Mouse (Mus musculus) gastrocnemius, adult 2 months (tissue): ENCODE measurements around the gene Txndc11. TPM values are rescaled to one million over a fixed set of nuclear protein-coding genes. Genes with fewer than 3 reads are reported as not detected.
A peak's percentile ranks its signal among the peaks of the same experiment; 100 is the strongest.

Experiments used
- DNase-seq: peaks from one replicate; pipeline ENCODE4 v3.0.0; 2022
- H3K27ac ChIP-seq: fragments of 200-600 bp; 2 replicates; pipeline ENCODE4 v1.8.1; 2022; ENCODE audit warnings: mild to moderate bottlenecking
- H3K4me3 ChIP-seq: fragments of 200-600 bp; 2 replicates; pipeline ENCODE4 v1.8.1; 2022; ENCODE audit warnings: mild to moderate bottlenecking, moderate library complexity
- CTCF ChIP-seq: fragments of 200-600 bp; IDR thresholded peaks from 2 replicates; pipeline ENCODE4 v1.8.1; 2022; ENCODE audit warnings: antibody characterized with exemption, mild to moderate bottlenecking, moderate library complexity
- intact Hi-C: fragments of 180-260 bp; cut with DNase I; formaldehyde crosslinking; loops from one replicate; pipeline ENCODE4 v1.15.1; 2025
- total RNA-seq, 2 experiments: library from RNA; stranded (reverse); gene quantifications; 2 replicates each; pipeline ENCODE4 v1.2.3; 2021

Txndc11 gene
- total RNA-seq, 2 experiments from 2014 or later = 8.1 to 8.3 TPM

- TF ChIP-seq CTCF = no peak
- no peak for DNase-seq
- intact Hi-C loops = no loop called here
- Histone ChIP-seq H3K4me3 (no peak overlapping the region), H3K27ac (peak overlapping the region; percentile 56)
Observed at GRCm38 (mm10) chr16:11092523-11092922, 41.9 kb downstream of the Txndc11 start.

- peak overlapping the region; percentile 56 for H3K27ac ChIP-seq
- intact Hi-C loops = no loop called here
- H3K4me3 ChIP-seq = no peak overlapping the region
- no peak for TF ChIP-seq CTCF
- peak; percentile 19 for DNase-seq
Observed at GRCm38 (mm10) chr16:11092061-11092460, 42.4 kb downstream of the Txndc11 start.

DNA sequence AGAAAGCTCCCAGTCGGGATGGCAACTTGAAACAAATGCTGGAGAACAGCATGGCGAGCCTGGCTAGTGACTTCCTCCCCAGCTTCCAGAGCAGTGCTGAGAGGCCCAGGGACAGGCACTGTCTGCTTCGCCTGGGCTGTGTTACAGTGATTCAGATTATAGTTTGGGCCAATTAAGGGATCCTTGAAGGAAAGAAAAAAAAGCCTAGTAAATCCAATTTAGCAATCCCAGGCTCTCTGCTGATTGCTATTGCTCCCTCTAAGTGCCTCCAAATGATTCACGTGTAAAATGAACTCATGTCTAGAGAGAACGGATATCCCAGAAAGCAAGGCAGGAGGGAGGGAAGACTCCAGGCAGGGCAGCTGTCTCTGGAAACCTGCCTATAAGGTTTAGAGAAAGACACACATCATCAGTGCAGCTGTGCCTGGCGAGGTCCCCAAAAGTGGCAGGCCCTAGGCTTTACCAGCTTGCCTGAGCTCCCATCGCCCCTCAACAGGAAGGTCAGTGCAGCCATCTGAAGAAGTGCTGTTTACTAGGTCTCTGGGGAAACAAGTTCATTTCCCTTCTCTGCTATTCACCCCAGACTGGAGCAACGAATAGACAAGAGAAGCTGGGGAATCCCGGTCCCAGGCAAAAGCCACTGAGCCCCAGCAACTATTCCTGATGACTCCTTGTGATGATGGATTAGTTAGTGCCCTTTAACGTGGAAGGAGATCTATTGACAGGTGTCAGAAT lies 43.4 kb downstream of the Txndc11 start:
- intact Hi-C loops = no loop called here
- Histone ChIP-seq H3K27ac (peak overlapping the region; percentile 38; the same call in 1 of the 2 replicates), H3K4me3 (no peak overlapping the region)
- no peak for TF ChIP-seq CTCF
- peak; percentile 39 for DNase-seq

- DNase-seq = no peak
- TF ChIP-seq CTCF = peak; percentile 6; the same call in 1 of the 2 replicates
- no peak overlapping the region for H3K4me3 ChIP-seq
- no peak overlapping the region for H3K27ac ChIP-seq
- intact Hi-C loops = no loop called here
Observed at GRCm38 (mm10) chr16:11086856-11087588, 47.4 kb downstream of the Txndc11 start.

DNA sequence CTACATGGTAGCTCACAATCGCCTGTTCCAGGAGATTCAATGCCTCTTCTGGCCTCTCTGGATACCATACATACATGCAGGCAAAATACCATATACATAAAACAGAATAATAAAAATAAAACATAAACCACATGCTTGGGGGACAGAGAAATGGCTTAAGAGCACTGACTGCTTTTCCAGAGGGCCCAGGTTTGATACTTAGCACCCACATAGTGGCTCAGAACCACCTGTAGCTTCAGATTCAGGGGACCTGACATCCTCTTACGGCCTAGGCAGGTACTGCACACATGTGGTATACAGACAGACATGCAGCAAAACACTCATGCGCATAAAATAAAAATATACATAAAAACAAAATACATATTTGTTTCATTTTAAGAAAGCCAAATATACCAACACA lies 48.2 kb downstream of the Txndc11 start:
- DNase-seq = no peak
- TF ChIP-seq CTCF = no peak
- Histone ChIP-seq H3K4me3 (no peak overlapping the region), H3K27ac (no peak overlapping the region)
- intact Hi-C loops = no loop called here

DNA sequence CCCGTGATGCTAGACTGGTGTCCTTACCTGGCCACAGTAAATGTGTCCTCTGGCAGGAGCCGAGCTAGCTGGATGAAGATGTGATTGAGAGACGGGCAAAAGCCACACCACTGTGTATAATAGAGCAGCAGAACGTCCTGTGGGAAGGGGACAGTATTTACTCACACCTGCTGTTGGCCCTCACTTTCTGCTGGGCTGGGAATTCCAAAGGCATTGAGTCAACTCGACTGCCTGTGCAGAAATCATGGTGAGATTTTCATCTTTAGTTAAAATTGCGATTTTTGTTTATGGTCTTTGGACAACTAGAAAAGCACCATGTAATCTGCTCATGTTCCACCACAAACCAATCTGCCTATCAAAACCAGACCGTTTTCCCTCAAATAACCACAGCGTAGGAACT lies 50.3 kb downstream of the Txndc11 start:
- Histone ChIP-seq H3K4me3 (no peak overlapping the region), H3K27ac (no peak overlapping the region)
- TF ChIP-seq CTCF = no peak
- intact Hi-C loops = no loop called here
- DNase-seq = no peak

DNA sequence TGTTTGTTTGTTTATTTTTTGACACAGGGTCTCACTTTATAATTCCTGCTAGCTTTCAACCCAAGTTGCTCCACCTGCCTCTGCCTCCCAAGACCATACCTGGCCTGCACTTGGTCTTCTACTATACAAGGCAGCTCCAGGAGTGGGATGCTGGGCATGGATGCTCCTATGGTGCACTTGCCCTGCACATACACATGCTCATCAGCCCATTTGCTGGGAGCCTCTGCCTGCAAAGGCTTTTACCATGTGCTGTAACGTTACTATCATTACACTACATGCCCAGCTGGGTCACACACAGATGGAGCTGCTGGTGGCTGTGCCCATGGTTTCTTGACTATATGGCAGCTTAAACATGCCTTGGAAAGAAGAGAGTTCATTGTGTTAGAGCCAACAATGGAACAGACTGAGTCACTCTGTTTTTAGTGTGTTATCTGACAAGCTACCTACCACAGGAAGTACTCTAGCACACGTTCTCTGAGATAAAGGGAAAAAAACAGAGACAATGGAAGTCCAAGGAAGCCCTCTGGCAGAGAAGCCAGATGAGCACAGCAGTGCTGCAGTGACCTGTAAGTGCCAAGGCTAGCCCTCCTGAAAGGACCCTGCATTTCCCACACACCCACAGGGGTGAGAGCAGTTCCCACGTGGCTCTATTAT lies 56.1 kb downstream of the Txndc11 start:
- TF ChIP-seq CTCF = no peak
- DNase-seq = no peak
- Histone ChIP-seq H3K4me3 (no peak overlapping the region), H3K27ac (no peak overlapping the region)
- intact Hi-C loops = no loop called here

DNA sequence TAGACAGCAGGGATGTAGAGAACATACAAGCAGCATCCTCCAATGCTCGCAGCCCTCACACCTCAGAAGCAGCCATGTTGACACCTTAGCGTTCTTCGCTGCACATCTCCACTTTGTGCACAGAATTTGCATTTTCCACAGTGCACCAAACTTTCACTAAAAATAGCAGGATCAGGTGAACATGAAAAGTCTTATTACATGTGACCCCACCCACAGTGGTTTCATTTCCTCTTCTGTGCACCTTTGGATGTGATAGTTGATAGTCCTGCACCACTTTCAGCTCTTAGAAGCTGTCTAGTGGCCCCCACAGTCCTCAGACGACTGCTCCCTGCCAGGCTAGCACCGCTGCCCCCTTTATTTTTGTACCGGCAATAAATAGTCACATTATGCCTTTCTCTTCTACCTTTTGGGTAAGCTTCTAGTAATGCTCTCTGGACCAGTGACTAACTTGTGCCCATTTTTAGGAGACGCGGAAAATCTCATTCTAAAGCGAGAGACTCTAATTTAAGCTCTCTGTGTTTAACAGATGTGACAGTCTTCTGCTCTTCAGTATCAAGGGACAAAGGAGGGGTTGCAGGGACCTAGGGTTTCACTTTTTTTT lies 56.7 kb downstream of the Txndc11 start:
- Histone ChIP-seq H3K27ac (no peak overlapping the region), H3K4me3 (no peak overlapping the region)
- intact Hi-C loops = no loop called here
- DNase-seq = no peak
- TF ChIP-seq CTCF = no peak

- no peak overlapping the region for H3K4me3 ChIP-seq
- intact Hi-C loops = loop anchor here (5.0 kb wide), 1 partner anchor 36 kb away; no protein-coding TSS in a partner anchor
Observed at GRCm38 (mm10) chr16:11073060-11073459, 61.4 kb downstream of the Txndc11 start.

DNA sequence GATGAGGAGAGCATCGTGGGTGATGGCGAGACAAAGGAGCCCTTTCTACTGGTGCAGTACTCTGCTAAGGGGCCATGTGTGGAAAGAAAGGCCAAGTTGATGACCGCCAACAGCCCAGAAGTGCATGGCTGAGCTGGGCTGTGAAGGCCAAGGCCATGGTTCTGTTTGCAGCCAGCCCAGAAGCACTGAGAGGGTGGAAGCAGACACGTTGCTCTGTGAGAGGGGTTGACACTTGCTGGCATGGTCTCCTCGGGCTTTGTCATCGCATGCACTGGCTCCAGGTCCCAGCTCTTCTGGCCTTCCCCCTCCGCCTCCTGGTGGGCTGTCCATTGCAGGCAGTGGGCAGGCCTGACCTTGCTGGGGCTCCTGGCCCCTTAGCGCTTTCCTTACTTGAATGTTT lies 62.0 kb downstream of the Txndc11 start:
- intact Hi-C loops = loop anchor here (5.0 kb wide), 1 partner anchor 35 kb away; no protein-coding TSS in a partner anchor
- TF ChIP-seq CTCF = no peak
- no peak for DNase-seq
- Histone ChIP-seq H3K4me3 (no peak overlapping the region), H3K27ac (no peak overlapping the region)

More at GRCm38 (mm10) chr16:11073060-11073459, 61.4 kb downstream of the Txndc11 start:
- peak; percentile 49 for DNase-seq
- TF ChIP-seq CTCF = no peak
- H3K27ac ChIP-seq = no peak overlapping the region

DNA sequence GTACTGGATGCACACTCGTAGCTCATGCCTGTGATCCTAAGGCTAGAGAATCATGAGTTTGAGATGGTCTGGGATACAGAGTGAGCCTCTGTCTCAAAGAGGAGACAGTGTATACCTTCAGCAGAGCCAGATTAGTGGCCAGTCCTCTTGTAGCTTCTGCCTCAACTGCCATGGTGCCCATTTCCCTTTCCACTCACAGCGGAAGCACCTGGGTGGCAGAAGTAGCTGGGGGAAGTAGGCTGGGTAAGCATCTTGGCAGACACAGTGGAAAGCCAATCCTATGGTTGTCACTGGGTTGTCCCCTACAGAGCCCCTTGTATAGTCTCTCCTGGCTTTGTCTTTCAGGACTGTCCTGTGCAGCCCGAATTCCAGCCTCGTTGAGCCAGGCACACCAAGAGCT lies 62.6 kb downstream of the Txndc11 start:
- DNase-seq = no peak
- H3K27ac ChIP-seq = no peak overlapping the region
- no peak overlapping the region for H3K4me3 ChIP-seq
- TF ChIP-seq CTCF = no peak
- intact Hi-C loops = loop anchor here (5.0 kb wide), 1 partner anchor 35 kb away; no protein-coding TSS in a partner anchor

GRCm38 (mm10) chr16:11071176-11071575 lies 63.3 kb downstream of the Txndc11 start:
- intact Hi-C loops = loop anchor here (5.0 kb wide), 1 partner anchor 34 kb away; no protein-coding TSS in a partner anchor

More at GRCm38 (mm10) chr16:11071176-11071575, 63.3 kb downstream of the Txndc11 start:
- no peak overlapping the region for H3K27ac ChIP-seq
- peak; percentile 88 for DNase-seq
- H3K4me3 ChIP-seq = no peak overlapping the region
- peak; percentile 26; the same call in 1 of the 2 replicates for TF ChIP-seq CTCF
